Mouse (Mus musculus) thymus, postnatal 25 days (tissue): ENCODE results near the gene Hist1h2bn.
"Not testable (repeated sequence)": the region's sequence is repeated elsewhere in the genome, so short reads cannot be mapped to it uniquely, and the experiment has no call there.

Experiments used
- DNase-seq: peaks from one replicate; pipeline ENCODE4 v3.0.0; 2022

Gene Hist1h2bn

GRCm38 (mm10) chr13:21782361-21783254, 28.7 kb downstream of the Hist1h2bn start:
- DNase-seq: peak; percentile 56

GRCm38 (mm10) chr13:21783255-21783617, 29.3 kb downstream of the Hist1h2bn start, which contains the start of gene Hist1h3i:
Hist1h3i (minus strand) TSS chr13:21783370.
- peak; percentile 70 for DNase-seq

- DNase-seq: peak; percentile 52
Observed at GRCm38 (mm10) chr13:21783734-21784161, 29.8 kb downstream of the Hist1h2bn start.

DNA sequence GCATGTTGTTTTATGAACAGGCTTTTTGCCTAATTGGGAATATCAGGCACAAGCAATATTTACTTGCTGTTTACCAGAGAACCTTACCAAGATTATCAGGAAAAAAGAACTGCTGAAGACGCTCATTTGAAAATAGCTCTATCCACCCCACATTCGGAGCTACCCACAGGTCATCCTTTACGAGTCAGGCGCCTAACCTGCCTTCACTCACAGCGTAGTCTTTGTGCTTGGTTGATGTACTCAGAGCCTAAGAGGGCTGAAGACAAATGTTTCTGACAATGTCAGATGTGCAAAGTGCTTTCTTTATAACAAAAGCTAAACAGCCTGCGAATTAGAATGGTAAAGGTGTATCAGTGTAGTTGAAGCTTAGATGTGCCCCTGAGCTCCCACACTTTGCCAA, 30.4 kb downstream of the Hist1h2bn start:
- DNase-seq: peak; percentile 9

DNA sequence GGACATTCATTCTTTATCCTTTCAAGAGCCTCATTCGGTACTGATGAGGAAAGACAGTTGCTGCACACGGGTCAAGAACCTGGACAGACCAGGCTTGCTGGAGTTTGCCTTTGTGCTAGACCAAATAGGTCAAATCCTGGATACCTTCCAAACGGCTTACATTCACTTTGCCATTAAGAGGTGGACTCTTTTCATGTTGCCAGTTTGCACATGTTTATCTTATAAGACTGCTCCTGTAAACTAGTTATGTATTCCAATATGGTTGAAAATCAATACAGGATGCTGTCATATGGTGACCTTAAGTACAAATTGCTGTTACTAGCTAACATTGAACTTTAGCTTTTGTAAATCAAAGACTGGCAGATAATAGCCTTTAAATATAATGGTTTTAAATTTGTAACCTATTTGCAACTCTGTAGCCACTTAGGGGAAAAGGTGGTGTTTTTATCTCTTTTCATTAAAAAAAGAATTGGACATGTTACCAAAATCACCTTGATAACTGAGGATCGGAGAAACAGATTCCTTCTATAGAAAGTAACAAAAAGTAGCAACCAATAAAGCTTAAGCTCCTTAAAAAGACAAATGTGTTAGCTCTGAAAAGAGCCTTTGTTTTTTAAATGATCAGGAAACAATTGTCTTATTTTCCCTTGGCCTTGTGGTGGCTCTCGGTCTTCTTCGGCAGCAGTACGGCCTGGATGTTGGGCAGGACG, 32.4 kb downstream of the Hist1h2bn start:
- DNase-seq: peak; percentile 16

DNA sequence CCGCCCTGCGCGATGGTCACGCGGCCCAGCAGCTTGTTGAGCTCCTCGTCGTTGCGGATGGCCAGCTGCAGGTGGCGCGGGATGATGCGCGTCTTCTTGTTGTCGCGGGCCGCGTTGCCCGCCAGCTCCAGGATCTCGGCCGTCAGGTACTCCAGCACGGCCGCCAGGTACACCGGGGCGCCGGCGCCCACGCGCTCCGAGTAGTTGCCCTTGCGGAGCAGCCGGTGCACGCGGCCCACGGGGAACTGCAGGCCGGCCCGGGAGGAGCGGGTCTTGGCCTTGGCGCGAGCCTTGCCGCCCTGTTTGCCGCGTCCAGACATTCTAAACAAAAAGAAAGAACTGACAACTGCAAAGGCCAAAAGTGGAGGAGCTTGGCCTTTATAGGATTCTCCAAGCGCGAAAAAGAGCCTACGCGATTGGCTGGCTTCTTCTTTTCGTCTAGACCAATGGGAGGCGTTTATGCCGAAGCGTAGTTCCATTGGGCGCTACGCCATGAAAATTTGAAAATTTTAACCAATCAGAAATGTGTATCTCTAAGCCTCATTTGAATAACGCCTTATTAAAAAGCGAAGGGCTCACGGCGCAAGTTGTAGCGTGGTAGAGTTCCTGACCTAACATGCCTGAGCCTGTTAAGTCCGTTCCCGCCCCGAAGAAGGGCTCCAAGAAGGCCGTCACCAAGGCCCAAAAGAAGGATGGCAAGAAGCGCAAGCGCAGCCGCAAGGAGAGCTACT, 33.1 kb downstream of the Hist1h2bn start, which contains the start of the genes Hist1h2an and Hist1h2bp:
Gene Hist1h2an (minus strand): TSS at position 320 of the 731 bp plus-strand sequence.
Gene Hist1h2bp (plus strand): TSS at position 563 of the 731 bp plus-strand sequence.
- DNase-seq: peak; percentile 87

- DNase-seq: peak; percentile 6
Observed at GRCm38 (mm10) chr13:21787760-21788593, 34.1 kb downstream of the Hist1h2bn start.

- no peak for DNase-seq
Observed at GRCm38 (mm10) chr13:21789925-21790324, 36.0 kb downstream of the Hist1h2bn start.

GRCm38 (mm10) chr13:21790601-21791283, 36.8 kb downstream of the Hist1h2bn start:
- no peak for DNase-seq

DNA sequence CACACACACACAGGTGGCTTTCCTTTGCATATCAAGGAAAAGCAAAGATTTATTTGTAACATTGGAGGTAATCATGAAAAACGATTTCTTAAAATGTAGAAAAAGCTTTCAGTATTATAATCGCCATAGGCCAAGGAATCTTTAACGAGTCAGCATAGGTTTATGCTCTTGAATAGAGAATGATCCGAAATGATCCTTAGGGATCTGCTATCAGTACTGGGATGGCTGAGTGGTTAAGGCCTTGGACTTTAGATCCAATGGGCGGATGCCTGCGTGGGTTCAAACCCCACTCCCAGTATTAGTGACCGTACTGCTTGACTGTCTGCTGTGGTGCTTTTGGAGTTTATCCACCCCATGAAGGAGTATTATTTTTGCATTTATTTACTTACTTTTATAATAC, 41.7 kb downstream of the Hist1h2bn start:
- DNase-seq: no peak

- not testable (repeated sequence) for DNase-seq
Observed at GRCm38 (mm10) chr13:21797163-21797562, 43.2 kb downstream of the Hist1h2bn start.

DNA sequence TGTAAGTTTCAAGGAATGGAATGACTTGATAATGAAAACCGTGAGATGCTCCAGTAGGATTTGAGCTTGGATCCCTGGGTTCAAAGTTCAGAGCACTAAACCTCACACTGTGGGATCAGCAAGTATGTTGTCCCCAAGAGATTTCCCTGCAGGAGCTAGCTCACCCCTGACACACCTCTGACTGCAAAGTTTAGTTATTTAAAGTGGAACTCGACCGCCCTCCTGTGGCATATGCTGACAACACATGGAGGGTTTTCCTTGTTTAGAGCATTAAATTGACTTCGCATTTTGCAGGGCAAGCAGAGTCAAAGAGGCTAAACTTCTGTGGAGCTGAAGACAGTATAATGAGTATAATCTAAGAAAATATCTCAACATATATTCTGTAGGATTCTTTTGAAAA, 49.1 kb downstream of the Hist1h2bn start:
- DNase-seq: not testable (repeated sequence)
